Mouse (Mus musculus): ENCODE results near the gene Arnt.
"Not testable (repeated sequence)": the region's sequence is repeated elsewhere in the genome, so short reads cannot be mapped to it uniquely, and the experiment has no call there.

Arnt gene

GRCm38 (mm10) chr3:95434136-95434982 is at the start of gene Arnt:
Arnt (plus strand) TSS chr3:95434388.
- in situ Hi-C loops (cut with MseI, MboI) = no loop called here

- in situ Hi-C loops (cut with MseI, MboI) = no loop called here
Measured at GRCm38 (mm10) chr3:95385401-95386075, 48.6 kb upstream of the Arnt start.

- in situ Hi-C loops (cut with MseI, MboI) = loop anchor here in 1 of 2 experiments (5.0 kb wide), 1 partner anchor 82 kb away; the partner anchor contains the start of gene Cers2
Measured at GRCm38 (mm10) chr3:95394385-95394784, 39.8 kb upstream of the Arnt start.

GRCm38 (mm10) chr3:95402741-95403140 is 31.4 kb upstream of the Arnt start, which contains the start of gene 4930558C23Rik:
4930558C23Rik (minus strand) TSS chr3:95402841.
- in situ Hi-C loops (cut with MseI, MboI) = no loop called here

GRCm38 (mm10) chr3:95407728-95408127 is 26.5 kb upstream of the Arnt start:
- in situ Hi-C loops (cut with MseI, MboI) = no loop called here

- in situ Hi-C loops (cut with MseI, MboI) = no loop called here
Measured at GRCm38 (mm10) chr3:95408852-95409251, 25.3 kb upstream of the Arnt start.

GRCm38 (mm10) chr3:95412268-95412667 is 21.9 kb upstream of the Arnt start:
- in situ Hi-C loops (cut with MseI, MboI) = loop anchor here in 1 of 2 experiments (5.0 kb wide), 1 partner anchor 40 kb away; no protein-coding TSS in a partner anchor

- in situ Hi-C loops (cut with MseI, MboI) = no loop called here
Measured at GRCm38 (mm10) chr3:95417866-95418265, 16.3 kb upstream of the Arnt start.

- in situ Hi-C loops (cut with MseI, MboI) = not testable (repeated sequence)
Measured at GRCm38 (mm10) chr3:95426476-95426875, 7.7 kb upstream of the Arnt start.

GRCm38 (mm10) chr3:95427117-95427890 is 6.9 kb upstream of the Arnt start:
- in situ Hi-C loops (cut with MseI, MboI) = not testable (repeated sequence)

- in situ Hi-C loops (cut with MseI, MboI) = not testable (repeated sequence)
Measured at GRCm38 (mm10) chr3:95427891-95428238, 6.3 kb upstream of the Arnt start.

GRCm38 (mm10) chr3:95428423-95428822 is 5.8 kb upstream of the Arnt start:
- in situ Hi-C loops (cut with MseI, MboI) = not testable (repeated sequence)

- in situ Hi-C loops (cut with MseI, MboI) = no loop called here
Measured at GRCm38 (mm10) chr3:95433301-95433915, 780 bp upstream of the Arnt start.

GRCm38 (mm10) chr3:95434983-95435370 is 789 bp downstream of the Arnt start:
- in situ Hi-C loops (cut with MseI, MboI) = no loop called here

- in situ Hi-C loops (cut with MseI, MboI) = no loop called here
Measured at GRCm38 (mm10) chr3:95435561-95435960, 1.4 kb downstream of the Arnt start.

GRCm38 (mm10) chr3:95438636-95439035 is 4.4 kb downstream of the Arnt start:
- in situ Hi-C loops (cut with MseI, MboI) = not testable (repeated sequence)

GRCm38 (mm10) chr3:95439670-95440069 is 5.5 kb downstream of the Arnt start:
- in situ Hi-C loops (cut with MseI, MboI) = no loop called here

GRCm38 (mm10) chr3:95442406-95443117 is 8.4 kb downstream of the Arnt start:
- in situ Hi-C loops (cut with MseI, MboI) = no loop called here

GRCm38 (mm10) chr3:95445311-95445710 is 11.1 kb downstream of the Arnt start:
- in situ Hi-C loops (cut with MseI, MboI) = no loop called here

- in situ Hi-C loops (cut with MseI, MboI) = no loop called here
Measured at GRCm38 (mm10) chr3:95450408-95450807, 16.2 kb downstream of the Arnt start.

- in situ Hi-C loops (cut with MseI, MboI) = no loop called here
Measured at GRCm38 (mm10) chr3:95450915-95451314, 16.7 kb downstream of the Arnt start.
